Mouse (Mus musculus) adrenal gland, adult (tissue): ENCODE measurements around the gene Efna1.

Source experiments
- DNase-seq, 2 experiments: peaks; one replicate each; pipeline ENCODE4 v3.0.0; 2022 to 2023; ENCODE audit warnings: low spot score in 1 of 2; ENCODE audit not compliant: inconsistent age in 2 of 2

Gene Efna1

DNA sequence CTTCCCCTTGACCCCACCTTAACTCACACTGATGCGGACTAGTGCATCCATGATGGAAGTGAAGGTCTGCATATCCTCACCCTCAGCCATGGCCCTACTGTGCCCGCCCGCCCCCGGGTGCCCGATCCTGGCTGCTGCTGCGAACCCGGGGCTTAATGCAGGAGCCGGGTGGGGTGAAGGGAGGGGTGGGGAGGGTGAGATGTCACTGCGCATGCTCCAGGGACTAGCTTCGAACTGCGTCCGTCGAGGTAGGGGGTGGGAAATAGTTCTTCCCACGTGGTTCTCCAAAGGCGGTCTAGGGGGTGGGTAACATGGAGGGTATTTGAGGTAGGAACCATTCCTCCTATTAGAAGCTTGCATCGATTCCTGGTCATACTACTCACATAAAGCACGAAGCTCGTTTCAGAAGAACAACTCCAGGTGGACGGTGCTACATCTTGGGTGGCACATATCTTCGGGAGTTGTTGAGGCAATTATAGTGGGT lies 35.2 kb downstream of the Efna1 start, which contains the start of gene Krtcap2:
Krtcap2 (plus strand) TSS at position 279 of the 484 bp plus-strand sequence.
- peak in 1 of 2 experiments; percentile 38 for DNase-seq

DNA sequence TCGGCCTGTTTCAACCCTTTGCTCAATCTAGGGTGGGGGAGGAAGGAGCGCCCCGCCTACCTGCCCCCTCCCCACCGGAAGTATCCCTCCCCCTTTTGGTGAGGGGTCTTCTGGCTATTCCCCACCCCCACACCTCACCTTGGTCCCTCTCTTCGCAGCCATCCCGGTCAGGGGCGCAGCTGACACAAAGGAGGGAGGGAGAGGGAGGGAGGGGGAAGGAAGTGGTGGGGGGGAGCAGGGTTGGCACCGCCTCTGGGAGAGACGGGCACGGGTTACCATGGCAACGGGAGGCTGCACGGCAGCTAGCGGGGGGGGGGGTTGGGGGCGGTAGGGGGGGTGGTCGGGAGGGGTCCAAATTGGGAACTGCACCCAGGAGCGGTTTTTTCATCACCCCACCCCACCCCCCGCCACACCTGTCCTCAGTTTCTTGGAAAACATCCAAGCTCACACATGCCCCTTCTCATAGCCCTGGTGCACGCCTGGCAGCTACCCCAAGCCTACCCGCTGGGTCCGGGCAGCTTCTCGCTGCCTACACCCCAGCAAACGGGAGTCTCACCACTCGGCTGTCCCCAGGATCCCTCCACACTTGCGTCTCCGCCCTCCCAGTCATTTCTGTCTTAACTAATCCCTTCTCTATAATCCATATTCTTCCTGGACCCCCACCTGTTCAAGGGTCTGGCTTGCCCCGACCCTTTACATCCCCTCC lies 35.8 kb downstream of the Efna1 start:
- peak; percentile 32 to 56 for DNase-seq

DNA sequence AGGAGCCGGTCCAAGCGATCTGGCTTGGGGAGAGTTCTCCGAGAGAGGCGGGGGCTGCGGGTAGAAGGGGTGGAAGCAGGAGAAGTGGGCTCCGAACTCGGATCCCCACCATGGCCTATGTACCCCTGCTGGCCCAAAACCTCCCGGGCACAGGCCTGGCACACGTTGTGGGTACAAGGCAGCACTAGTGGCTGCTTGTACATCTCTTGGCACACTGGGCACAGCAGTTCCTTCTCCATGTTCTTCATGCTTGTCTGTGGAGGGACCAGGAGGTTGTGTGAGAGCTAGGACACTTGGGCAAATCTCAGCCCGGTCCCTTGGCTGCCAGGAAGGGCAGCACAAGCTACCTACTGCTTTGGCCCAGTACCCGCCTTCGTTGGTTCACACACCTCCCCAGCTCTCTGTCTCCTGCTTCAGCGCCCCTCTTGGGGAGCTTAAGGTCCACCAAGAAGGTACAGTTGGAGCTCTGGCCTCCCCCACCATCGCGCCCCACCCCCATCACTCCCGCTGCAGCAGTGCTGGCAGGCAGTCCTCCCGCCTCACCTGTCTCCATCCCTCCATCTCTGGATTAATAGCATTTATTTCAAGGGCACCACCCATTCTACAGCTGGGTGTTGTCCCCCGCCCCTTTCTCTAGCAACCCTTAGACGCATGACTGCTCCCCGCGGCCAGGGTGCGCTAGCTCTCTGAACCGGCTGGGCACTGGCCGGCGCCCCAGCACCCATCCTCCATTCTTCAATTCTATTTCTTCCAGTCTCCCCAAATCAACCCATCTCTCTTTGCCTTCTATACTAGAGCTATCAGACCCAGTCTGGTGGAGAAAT lies 36.6 kb downstream of the Efna1 start:
- peak in 1 of 2 experiments; percentile 26 for DNase-seq

DNA sequence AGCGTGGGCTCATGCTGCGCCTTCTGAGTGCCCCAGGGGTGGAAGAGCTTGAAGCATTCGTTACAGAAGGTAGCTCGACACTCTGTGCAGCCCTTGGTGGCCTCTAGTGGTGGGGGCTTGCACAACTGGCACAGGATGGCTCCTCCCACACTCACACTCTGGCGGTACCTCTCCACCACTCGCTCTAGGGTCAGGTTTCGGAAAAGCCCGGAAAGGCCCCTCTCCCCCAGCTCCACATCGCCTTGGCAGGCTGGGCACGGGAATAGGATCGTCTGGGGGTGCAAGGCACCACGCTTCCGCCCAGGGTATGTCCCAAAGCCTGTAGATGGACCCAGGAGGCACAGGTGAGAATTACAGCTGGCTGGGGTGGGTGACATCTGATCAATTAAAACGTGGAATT lies 37.3 kb downstream of the Efna1 start:
- DNase-seq, result peak; percentile 28 to 54

DNA sequence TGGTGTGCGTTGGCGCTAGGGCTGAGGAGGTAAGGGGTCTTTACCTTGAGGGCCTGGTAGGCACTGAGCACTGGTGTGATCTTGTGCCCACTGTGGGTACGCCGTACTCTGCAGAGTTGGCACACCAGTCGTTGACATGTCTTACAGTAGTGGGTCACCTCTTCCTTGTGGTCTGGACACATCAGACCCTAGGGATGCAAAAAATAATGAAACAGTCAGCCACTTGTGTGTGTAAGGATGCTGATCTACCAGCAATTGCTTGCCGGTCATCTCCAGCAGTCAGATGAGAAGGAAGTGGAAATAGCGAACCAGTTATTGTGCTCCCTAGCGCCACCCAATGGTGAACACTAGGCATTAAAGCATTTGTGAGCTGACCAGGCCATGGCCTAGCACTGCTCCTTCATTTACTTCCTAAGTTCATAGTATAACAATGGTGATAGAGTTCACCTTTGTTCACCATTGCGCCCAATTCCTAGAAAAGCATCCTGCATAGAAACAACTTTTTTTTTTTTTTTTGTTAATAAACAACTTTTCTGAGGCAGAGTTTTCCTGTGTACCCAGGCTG lies 38.5 kb downstream of the Efna1 start:
- DNase-seq, result peak; percentile 53 to 80

DNA sequence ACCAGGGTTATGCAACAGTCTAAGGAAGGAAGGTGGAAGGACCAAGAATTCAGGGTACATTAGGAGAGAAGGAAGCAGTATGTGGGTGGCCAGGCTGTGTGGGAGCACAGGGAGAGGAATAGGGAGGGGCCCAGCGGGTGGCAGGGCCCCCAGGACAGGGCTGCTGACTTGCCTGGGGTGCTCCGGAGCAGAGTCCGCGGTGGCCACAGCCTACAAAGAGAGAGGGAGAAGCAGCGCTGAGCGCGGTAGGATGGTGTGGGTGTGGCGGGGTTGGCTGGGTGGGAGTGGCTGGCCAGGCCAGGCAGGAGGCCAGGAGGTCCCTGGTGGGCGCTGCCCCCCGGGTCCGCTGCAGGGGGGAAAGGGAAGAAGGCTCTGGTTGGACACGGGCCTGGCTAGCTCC lies 42.4 kb downstream of the Efna1 start:
- DNase-seq, result peak in 1 of 2 experiments; percentile 6

DNA sequence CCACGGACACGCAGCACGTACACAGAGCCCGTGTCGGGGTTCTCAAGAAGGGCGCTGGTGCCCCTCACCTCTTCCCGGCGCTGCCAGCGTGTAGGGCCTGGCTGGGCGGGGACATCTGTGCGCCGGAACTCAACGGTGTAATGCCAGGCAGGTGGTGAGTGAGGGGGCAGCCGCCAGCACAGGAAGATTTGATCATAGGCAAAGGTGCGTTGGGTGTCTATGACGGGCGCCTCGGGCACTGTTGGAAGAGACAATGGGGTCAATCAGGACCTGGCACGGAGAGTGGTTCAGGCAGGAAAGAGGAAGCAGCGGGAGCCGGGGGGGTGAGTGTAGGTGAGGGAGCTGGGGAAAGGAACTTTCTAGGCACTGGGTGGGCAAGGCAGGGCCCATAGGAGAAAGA lies 43.3 kb downstream of the Efna1 start:
- DNase-seq, result peak in 1 of 2 experiments; percentile 6

DNA sequence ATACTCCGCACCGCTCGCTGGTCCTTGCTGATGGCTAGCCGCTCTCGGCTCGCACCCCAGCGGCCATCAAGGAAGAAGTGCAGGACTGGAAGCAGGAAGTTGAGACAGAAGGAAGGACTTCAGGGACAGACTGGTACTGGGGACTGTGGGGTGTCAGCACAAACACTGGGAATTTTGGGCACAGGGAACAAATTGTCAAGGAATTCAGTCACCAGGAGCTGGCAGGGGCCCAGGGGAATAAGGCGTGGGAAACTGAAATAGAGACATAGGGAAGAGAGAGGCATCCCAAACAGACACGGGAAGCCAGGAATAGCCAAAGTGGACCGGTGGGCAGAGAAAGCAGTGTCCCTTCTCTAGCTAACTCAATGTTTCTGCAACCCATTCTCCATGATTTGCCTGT lies 44.4 kb downstream of the Efna1 start:
- DNase-seq, result no peak

DNA sequence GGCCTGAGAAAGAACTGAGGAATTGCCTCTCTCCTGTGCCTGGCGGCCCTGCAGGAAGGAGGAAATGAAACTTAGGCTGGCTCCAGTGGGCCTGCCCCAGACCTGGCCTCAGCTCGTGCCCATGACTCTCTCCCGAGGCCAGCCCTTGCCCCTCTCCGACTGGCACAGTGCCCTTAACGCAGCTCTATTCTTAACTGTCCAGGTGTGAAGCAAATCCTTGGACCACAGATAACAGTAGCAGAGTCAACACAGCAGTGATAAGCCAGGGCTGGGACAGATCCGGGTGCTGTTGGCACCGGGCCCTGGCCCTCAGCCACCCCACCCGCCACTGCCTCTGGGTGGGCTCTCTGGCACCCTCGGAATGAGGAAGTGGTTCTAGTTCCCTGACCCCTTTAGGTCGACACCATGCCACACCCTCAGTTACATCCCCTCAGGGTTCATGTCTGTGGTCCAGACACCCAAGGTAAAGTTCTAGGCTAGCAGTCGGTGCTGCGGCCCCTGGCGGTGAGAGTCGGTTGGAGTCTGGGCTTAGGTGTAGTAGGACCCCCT lies 47.3 kb downstream of the Efna1 start:
- no peak for DNase-seq

DNA sequence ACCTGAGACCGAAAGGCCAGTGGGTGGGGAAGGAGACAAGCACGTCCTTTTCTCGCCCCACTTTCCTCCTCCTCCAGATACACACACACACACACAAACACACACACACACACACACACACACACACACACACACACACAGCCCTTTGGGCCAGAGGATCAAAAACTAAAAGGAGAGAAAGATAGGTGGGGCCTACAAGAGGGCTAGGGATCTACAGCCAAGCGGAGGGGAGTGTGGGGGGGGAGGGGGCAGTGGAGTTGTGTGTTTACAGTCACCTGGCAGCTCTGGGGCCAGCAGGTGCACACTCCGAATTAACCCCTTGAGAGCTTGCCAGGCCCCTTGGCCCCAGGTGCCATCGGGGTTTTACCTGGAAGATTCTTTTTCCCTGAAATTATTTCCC lies 48.3 kb downstream of the Efna1 start:
- DNase-seq, result no peak

DNA sequence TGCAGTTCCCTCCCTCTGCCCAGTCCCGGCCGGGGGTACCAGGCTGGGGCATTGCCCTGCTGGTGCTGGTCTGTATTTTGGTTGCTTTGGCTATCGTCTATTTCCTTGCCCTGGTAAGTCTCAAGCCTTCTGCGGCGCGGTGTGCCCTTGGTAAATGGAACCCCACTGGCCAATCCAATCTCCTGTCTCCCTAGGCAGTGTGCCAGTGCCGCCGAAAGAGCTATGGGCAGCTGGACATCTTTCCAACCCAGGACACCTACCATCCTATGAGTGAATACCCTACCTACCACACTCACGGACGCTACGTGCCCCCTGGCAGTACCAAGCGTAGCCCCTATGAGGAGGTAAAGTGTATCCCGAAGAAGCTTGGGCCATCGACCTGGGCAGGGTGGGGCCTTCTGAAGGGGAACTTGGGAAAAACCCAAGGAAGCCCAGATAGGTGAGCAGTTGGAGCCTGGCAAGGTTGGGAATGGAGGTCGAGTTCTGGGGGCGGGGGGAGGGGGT lies 49.1 kb downstream of the Efna1 start:
- DNase-seq, result no peak

DNA sequence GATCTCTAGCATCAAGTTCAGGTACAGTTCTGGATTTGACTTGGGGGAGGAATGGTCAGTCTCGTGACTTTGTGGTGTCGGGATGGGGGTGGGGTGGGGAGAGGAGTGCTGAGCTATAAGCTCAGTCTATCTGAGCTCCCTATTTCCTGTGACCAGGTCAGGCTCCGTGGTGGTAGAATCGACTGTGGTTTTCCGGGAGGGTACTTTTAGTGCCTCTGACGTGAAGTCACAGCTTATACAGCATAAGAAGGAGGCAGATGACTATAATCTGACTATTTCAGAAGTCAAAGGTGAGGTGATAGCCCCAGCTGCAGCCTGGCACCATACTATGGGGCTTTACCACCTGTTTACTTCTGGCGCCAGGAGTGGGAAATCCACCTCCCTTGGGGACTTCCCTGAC lies 49.6 kb downstream of the Efna1 start:
- DNase-seq, result no peak

DNA sequence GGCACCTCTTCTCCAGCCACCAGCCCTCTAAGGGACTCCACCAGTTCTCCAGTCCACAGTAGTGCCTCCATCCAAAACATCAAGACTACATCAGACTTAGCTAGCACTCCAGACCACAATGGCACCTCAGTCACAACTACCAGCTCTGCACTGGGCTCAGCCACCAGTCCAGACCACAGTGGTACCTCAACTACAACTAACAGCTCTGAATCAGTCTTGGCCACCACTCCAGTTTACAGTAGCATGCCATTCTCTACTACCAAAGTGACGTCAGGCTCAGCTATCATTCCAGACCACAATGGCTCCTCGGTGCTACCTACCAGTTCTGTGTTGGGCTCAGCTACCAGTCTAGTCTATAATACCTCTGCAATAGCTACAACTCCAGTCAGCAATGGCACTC lies 50.4 kb downstream of the Efna1 start:
- no peak for DNase-seq

DNA sequence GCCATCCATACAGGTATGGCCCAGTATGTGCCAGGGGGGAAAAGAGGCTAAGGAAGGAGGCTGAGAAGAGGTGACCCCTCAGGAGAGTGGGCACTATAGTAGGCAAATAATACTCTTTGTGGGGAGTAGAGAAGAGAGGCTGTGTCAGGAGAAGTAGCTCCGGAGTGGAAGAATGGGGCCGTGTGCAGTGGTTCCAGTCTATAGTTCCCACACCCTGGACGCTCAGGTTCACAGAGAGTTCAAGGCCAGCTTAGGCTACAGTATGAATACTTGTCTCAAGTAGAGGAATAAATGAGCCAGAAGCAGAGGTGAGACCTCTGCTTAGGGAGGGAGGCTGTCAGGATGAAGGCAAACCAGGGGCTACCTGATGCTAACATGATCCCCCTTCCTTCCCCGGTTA lies 51.7 kb downstream of the Efna1 start:
- no peak for DNase-seq

DNA sequence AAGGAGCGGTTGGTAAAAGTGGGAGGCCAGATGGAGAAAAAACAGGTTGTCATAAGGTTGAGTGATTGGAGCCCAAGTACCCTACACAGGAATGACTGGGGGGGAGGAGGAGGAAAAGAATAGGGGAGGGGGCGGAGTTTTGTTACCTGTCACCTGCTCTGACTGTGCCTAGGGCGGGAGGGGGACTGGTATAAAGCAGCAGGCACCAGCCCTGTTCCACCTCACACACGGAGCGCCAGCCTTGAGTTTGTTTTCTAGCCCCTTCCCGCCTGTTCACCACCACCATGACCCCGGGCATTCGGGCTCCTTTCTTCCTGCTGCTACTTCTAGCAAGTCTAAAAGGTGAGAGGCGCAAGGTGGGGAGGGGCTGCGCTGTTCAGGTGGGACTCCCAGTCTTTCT lies 52.1 kb downstream of the Efna1 start, which contains the start of gene Muc1:
Muc1 (plus strand) TSS at position 222 of the 400 bp plus-strand sequence.
- no peak for DNase-seq

DNA sequence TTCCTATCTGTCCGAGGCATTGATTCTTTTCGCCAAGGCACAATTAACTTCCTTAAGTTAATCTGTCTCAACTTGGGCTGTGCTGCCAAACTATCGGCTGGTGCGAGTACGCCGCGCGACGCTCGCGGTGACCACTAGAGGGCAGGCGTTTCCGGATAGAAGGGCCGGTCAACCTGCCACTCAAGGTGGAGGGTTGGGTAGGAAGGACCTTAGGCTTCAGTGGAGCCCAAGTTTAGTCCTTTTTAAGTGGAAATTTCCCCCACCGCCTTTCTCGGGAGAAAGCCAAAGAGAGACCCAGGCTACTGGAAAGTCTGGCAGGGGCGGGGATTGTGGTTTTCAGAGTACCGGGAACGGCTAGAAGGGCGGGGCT lies 52.8 kb downstream of the Efna1 start:
- DNase-seq, result peak; percentile 87 to 96

DNA sequence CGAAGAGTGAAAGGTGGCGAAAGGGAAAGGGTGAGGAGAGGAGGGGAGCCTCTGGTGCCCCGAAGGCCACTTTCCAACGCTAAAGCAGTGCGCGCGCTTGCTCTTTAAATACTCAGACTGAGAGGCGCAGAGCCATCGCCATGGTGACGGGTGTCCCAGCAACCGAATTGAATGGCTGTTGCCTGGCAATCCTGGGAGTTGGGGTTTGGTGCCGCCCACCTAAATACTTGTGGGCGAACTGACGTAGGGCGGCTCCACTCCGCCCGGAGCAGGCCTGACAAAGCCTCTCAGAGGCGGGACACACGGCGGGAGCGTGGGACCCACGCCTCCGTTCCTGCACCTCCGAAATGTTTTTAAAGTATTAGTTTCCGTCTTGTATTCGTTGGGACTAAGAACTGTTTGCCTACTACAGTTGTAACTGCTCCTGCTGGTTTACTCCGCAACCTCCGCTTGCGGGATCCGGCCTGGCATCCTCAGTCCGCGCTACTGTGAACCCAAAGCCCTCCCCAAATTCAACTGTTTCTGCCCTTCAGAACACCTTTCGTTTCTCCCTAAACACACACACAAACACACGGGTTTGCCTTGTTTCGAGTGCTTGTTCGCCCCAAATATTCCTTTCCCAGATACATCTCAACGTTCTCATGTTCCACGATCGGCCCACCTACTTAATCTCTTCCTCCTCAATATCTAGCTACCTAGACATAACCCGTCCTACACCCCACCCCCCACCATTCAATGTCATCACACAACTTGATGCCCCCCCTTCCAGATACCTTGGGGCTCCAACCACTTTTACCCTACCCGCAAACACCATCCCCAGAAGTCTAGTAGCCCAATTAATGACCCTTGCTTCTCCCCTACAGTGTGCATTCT lies 53.4 kb downstream of the Efna1 start:
- DNase-seq, result peak; percentile 90 to 92

DNA sequence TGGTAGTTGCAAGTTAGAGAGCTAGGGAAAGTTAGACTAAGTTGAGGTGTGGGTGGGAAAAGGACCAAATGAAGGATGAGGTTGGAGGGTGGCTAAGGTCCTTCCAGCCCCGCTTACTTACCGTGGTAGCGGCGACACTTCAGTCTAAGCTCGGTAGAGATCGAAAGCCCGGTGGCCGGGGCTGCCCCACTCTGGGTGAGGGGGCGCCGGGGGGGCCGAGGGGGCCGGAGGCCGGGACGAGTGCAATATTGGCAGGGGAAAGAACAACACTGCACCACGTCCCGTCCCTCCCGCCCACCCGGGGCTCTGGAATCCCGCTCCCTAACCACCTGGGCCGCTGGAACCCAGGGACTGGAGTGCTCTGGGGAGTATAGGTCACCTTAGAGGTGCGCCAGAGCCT lies 54.0 kb downstream of the Efna1 start, which contains the start of gene Mtx1:
Mtx1 (minus strand) TSS at position 189 of the 400 bp plus-strand sequence.
- DNase-seq, result peak in 1 of 2 experiments; percentile 40

DNA sequence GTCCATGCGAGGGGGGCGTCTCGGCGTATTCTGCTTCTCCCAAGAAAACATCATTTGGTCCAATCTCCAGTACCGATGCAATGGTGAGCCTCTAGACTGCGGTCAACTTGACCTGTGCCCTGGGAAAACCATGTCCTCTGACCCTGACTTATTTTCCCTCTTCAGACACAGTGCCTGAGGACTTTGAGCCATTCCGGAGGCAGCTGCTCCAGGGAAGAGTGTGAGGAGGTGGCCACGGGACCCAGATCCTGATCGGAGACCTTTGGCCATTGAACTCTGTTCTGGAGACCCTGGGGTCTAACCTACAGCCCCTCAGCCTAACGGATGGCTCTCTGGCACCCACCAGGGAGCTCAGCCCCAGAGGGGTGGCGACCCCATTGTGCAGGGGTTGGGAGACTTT lies 54.6 kb downstream of the Efna1 start:
- DNase-seq, result no peak

DNA sequence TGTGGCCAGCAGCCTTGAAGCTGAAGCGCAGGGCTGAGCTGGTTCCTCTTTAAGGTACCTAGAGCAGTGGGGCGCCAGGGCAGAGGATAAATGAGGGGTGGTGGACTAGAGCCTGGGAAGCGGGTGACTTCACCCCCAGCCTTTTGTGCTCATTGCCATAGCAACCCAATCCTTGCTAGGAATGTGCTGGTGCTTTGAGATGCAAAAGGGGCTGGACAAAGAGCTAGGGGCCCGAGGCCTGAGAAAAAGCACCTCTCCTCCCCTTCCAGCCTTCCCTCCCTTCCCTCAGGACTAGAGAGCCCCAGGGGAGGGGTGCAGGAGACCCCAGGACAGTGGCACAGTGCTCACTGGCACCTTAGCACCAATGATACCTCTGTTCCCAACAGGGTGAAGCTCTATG lies 55.0 kb downstream of the Efna1 start:
- no peak for DNase-seq
